Mouse (Mus musculus): ENCODE results near the gene Ano4.
A peak's percentile ranks its signal among the peaks of the same experiment; 100 is the strongest.
"Not testable (repeated sequence)": the region's sequence is repeated elsewhere in the genome, so short reads cannot be mapped to it uniquely, and the experiment has no call there.

Ano4 gene

GRCm38 (mm10) chr10:89154797-89155465 lies 189.6 kb downstream of the Ano4 start:
- DNase-seq (ENCODE audit: extremely low read depth, insufficient read length, low spot score): no peak

GRCm38 (mm10) chr10:89149166-89149565 lies 195.4 kb downstream of the Ano4 start:
- DNase-seq (ENCODE audit: extremely low read depth, insufficient read length, low spot score): peak; percentile 2

- no peak for DNase-seq (ENCODE audit: extremely low read depth, insufficient read length, low spot score)
Measured at GRCm38 (mm10) chr10:89121391-89121790, 223.2 kb downstream of the Ano4 start.

- DNase-seq (ENCODE audit: extremely low read depth, insufficient read length, low spot score): no peak
Measured at GRCm38 (mm10) chr10:89114381-89114780, 230.2 kb downstream of the Ano4 start.

- no peak for DNase-seq (ENCODE audit: extremely low read depth, insufficient read length, low spot score)
Measured at GRCm38 (mm10) chr10:89111466-89111865, 233.1 kb downstream of the Ano4 start.

- DNase-seq (ENCODE audit: extremely low read depth, insufficient read length, low spot score): no peak
Measured at GRCm38 (mm10) chr10:89110917-89111316, 233.6 kb downstream of the Ano4 start.

GRCm38 (mm10) chr10:89103594-89103993 lies 241.0 kb downstream of the Ano4 start:
- DNase-seq (ENCODE audit: extremely low read depth, insufficient read length, low spot score): no peak

- DNase-seq (ENCODE audit: extremely low read depth, insufficient read length, low spot score): no peak
Measured at GRCm38 (mm10) chr10:89102025-89102424, 242.5 kb downstream of the Ano4 start.

- no peak for DNase-seq (ENCODE audit: extremely low read depth, insufficient read length, low spot score)
Measured at GRCm38 (mm10) chr10:89098183-89098582, 246.4 kb downstream of the Ano4 start.

GRCm38 (mm10) chr10:89092350-89093040 lies 252.1 kb downstream of the Ano4 start:
- no peak for DNase-seq (ENCODE audit: extremely low read depth, insufficient read length, low spot score)

GRCm38 (mm10) chr10:89077447-89077846 lies 267.1 kb downstream of the Ano4 start:
- no peak for DNase-seq (ENCODE audit: extremely low read depth, insufficient read length, low spot score)

GRCm38 (mm10) chr10:89055891-89056290 lies 288.7 kb downstream of the Ano4 start:
- no peak for DNase-seq (ENCODE audit: extremely low read depth, insufficient read length, low spot score)

- not testable (repeated sequence) for DNase-seq (ENCODE audit: extremely low read depth, insufficient read length, low spot score)
Measured at GRCm38 (mm10) chr10:89044921-89045320, 299.6 kb downstream of the Ano4 start.

- no peak for DNase-seq (ENCODE audit: extremely low read depth, insufficient read length, low spot score)
Measured at GRCm38 (mm10) chr10:89044166-89044565, 300.4 kb downstream of the Ano4 start.

GRCm38 (mm10) chr10:89018926-89019325 lies 325.6 kb downstream of the Ano4 start:
- no peak for DNase-seq (ENCODE audit: extremely low read depth, insufficient read length, low spot score)

- DNase-seq (ENCODE audit: extremely low read depth, insufficient read length, low spot score): no peak
Measured at GRCm38 (mm10) chr10:89008303-89008702, 336.3 kb downstream of the Ano4 start.

GRCm38 (mm10) chr10:89004518-89004917 lies 340.0 kb downstream of the Ano4 start:
- no peak for DNase-seq (ENCODE audit: extremely low read depth, insufficient read length, low spot score)

- no peak for DNase-seq (ENCODE audit: extremely low read depth, insufficient read length, low spot score)
Measured at GRCm38 (mm10) chr10:88986925-88987324, 357.6 kb downstream of the Ano4 start.

- DNase-seq (ENCODE audit: extremely low read depth, insufficient read length, low spot score): peak; percentile 7
Measured at GRCm38 (mm10) chr10:88983444-88983843, 361.1 kb downstream of the Ano4 start.

- no peak for DNase-seq (ENCODE audit: extremely low read depth, insufficient read length, low spot score)
Measured at GRCm38 (mm10) chr10:88979451-88979850, 365.1 kb downstream of the Ano4 start.

- DNase-seq (ENCODE audit: extremely low read depth, insufficient read length, low spot score): no peak
Measured at GRCm38 (mm10) chr10:88978932-88979331, 365.6 kb downstream of the Ano4 start.
